Mouse (Mus musculus) frontal cortex, postnatal 14 days (tissue): ENCODE measurements at regions not wholly inside any gene's neighbourhood (a gene's known extent, or its start where the extent isn't known, plus 50 kb on each side); places are given as distances from the start of the nearest gene placed in this dataset.

Experiments used
- DNase-seq, 2 experiments: peaks; one replicate each; pipeline ENCODE4 v3.0.0; 2022; ENCODE audit warnings: low spot score in 2 of 2

GRCm38 (mm10) chr1:193800998-193801397, 430.9 kb upstream of the Camk1g start:
- no peak for DNase-seq

GRCm38 (mm10) chr1:193790579-193790978, 420.5 kb upstream of the Camk1g start:
- no peak for DNase-seq

GRCm38 (mm10) chr1:193788496-193788895, 418.4 kb upstream of the Camk1g start:
- no peak for DNase-seq

- DNase-seq: no peak
Measured at GRCm38 (mm10) chr1:193787417-193787816, 417.3 kb upstream of the Camk1g start.

GRCm38 (mm10) chr1:193784966-193785365, 414.9 kb upstream of the Camk1g start:
- DNase-seq: no peak

- DNase-seq: no peak
Measured at GRCm38 (mm10) chr1:193784526-193784925, 414.4 kb upstream of the Camk1g start.

- DNase-seq: no peak
Measured at GRCm38 (mm10) chr1:193778181-193778580, 408.1 kb upstream of the Camk1g start.

GRCm38 (mm10) chr1:193769546-193769945, 399.4 kb upstream of the Camk1g start:
- no peak for DNase-seq

- DNase-seq: no peak
Measured at GRCm38 (mm10) chr1:193764103-193764502, 394.0 kb upstream of the Camk1g start.

- DNase-seq: no peak
Measured at GRCm38 (mm10) chr1:193751819-193752251, 381.7 kb upstream of the Camk1g start.

GRCm38 (mm10) chr1:193750929-193751328, 380.8 kb upstream of the Camk1g start:
- DNase-seq: no peak

- DNase-seq: no peak
Measured at GRCm38 (mm10) chr1:193747426-193747960, 377.4 kb upstream of the Camk1g start.

GRCm38 (mm10) chr1:193742688-193743087, 372.6 kb upstream of the Camk1g start:
- DNase-seq: no peak

- DNase-seq: no peak
Measured at GRCm38 (mm10) chr1:193738821-193739220, 368.7 kb upstream of the Camk1g start.

GRCm38 (mm10) chr1:193735949-193736518, 365.9 kb upstream of the Camk1g start:
- DNase-seq: no peak

GRCm38 (mm10) chr1:193734014-193734763, 364.1 kb upstream of the Camk1g start:
- no peak for DNase-seq

GRCm38 (mm10) chr1:193733402-193733801, 363.3 kb upstream of the Camk1g start:
- DNase-seq: no peak

GRCm38 (mm10) chr1:193732113-193732512, 362.0 kb upstream of the Camk1g start:
- no peak for DNase-seq

- no peak for DNase-seq
Measured at GRCm38 (mm10) chr1:193721850-193722249, 351.8 kb upstream of the Camk1g start.

- no peak for DNase-seq
Measured at GRCm38 (mm10) chr1:193720420-193720851, 350.3 kb upstream of the Camk1g start.

- no peak for DNase-seq
Measured at GRCm38 (mm10) chr1:193715328-193715727, 345.2 kb upstream of the Camk1g start.

- no peak for DNase-seq
Measured at GRCm38 (mm10) chr1:193714631-193715030, 344.5 kb upstream of the Camk1g start.

GRCm38 (mm10) chr1:193705205-193705604, 335.1 kb upstream of the Camk1g start:
- no peak for DNase-seq
